Mouse (Mus musculus): ENCODE data around the gene Cyp4f13. TPM values are rescaled to one million over a fixed set of nuclear protein-coding genes. Genes with fewer than 3 reads are reported as not detected.

Cyp4f13 gene
- polyA plus RNA-seq, 1 experiment from 2014 or later = 4.7 TPM

DNA sequence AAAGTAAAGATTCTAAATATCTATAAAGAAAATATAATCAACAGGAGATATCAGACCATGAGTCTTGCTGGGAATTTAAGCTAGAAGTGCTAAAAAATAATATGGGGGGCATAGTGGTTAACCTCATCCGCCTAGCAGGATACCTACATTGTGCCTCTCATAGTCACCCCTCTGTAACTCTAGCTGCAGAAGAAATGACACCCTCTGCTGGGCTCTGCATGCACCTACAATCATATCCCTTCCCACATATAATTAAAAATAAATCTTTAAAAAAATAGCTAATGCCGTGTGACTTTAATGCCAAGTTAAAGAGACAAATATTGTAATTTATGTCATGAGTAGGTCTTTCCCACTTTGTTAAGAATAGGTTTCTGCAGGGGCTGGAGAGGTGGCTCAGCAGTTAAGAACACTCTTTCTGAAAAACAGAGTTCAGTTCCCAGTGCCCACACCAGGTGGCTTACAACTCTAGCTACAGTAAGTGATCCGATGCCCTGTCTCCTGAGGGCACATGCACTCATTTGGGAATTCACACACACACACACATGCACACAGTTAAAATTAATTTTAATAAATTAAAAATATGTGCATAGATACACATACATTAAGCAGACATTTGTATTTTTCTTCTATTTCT lies 2.7 kb downstream of the Cyp4f13 start:
- no peak for ATAC-seq (ENCODE audit: low FRiP score, low read depth)
- no peaks in the 10 kb centered on the region for H3K36me3 ChIP-seq
- no peak overlapping the region for H3K9ac ChIP-seq
- no peaks in the 10 kb centered on the region for H3K4me1 ChIP-seq
- H3K4me3 ChIP-seq = no peak overlapping the region
- no peak overlapping the region for H3K4me2 ChIP-seq (replicated peaks)
- WGBS = 68% methylated on average over 3 of the region's 3 CpGs
- H3K9me3 ChIP-seq = no peaks in the 10 kb centered on the region
- no peaks in the 10 kb centered on the region for H3K27me3 ChIP-seq (replicated peaks)
- H3K27ac ChIP-seq = no peak overlapping the region

DNA sequence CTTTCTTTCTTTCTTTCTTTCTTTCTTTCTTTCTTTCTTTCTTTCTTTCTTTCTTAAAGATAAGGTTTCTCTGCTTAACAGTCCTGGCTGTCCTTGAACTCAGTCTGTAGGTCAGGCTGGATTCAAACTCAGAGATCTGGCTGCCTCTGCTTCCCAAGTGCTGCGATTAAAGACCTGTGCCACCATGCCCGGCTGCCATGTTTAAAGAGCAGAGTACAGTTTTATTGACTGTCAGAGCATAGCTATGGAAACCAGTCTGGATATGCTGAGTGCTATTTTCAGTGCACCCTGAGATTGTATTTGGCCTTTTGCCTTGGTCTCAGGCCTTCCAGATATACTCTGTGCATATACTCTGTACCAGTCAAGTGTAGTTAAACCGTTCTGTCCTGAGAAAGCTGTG lies 3.5 kb downstream of the Cyp4f13 start:
- Histone ChIP-seq H3K27me3 (replicated peaks) (no peaks in the 10 kb centered on the region), H3K9me3 (no peaks in the 10 kb centered on the region), H3K9ac (no peak overlapping the region), H3K4me2 (replicated peaks) (no peak overlapping the region), H3K27ac (no peak overlapping the region), H3K36me3 (no peaks in the 10 kb centered on the region), H3K4me1 (no peaks in the 10 kb centered on the region), H3K4me3 (no peak overlapping the region)
- 93% methylated on average over 3 of the region's 3 CpGs for WGBS
- ATAC-seq (ENCODE audit: low FRiP score, low read depth) = no peak

DNA sequence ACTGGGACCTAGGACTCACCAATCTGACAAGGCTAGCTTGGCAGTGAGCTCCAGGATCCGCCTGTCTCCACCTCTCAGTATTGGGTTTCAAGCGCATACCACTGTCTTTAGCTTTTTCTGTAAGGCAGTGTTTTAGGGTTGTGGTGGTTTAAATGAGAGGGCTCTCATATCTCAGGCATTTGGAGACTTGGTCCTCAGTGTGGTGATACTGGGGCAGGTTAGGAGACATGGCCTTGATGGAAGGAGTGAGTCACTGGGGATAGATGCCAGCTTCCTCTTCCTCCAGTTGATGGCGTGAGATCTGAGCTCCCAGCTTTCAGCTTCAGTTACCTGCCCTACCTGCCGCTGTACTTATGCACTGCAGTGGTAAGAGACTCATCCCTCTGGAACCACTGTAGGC lies 7.4 kb downstream of the Cyp4f13 start:
- ATAC-seq (ENCODE audit: low FRiP score, low read depth) = no peak
- Histone ChIP-seq H3K4me2 (replicated peaks) (no peak overlapping the region), H3K4me1 (no peaks in the 10 kb centered on the region), H3K4me3 (no peak overlapping the region), H3K27ac (no peak overlapping the region), H3K36me3 (no peaks in the 10 kb centered on the region), H3K27me3 (replicated peaks) (no peaks in the 10 kb centered on the region), H3K9me3 (no peaks in the 10 kb centered on the region), H3K9ac (no peak overlapping the region)
- 85% methylated on average over 4 of the region's 4 CpGs for WGBS

DNA sequence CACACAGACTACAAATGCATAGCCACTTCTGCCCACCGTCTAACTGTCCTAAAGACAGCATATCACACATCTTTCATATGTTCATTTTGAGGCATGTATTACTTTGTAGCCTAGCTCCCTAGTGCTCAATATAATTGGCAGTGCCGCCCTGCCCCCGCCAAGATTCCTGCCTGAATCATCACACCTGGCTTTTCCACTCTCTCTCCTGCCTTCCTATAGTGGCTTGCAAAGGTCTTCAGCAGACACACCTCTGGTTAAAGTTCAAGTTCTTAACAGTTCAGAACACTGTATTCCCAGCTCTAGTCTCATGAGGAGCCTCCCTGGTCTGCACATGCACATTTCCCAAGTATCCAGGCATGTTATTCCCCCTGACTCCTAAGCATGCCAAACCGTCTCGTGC lies 19.4 kb downstream of the Cyp4f13 start:
- H3K4me1 ChIP-seq = 0 out of 2 replicates have a peak, but pooled peaks cover 2% of the 10 kb centered on the region
- no peak overlapping the region for H3K4me3 ChIP-seq
- H3K4me2 ChIP-seq (replicated peaks) = no peak overlapping the region
- H3K27me3 ChIP-seq (replicated peaks) = no peaks in the 10 kb centered on the region
- 79% methylated on average over 5 of the region's 5 CpGs for WGBS
- no peak overlapping the region for H3K9ac ChIP-seq
- H3K36me3 ChIP-seq = no peaks in the 10 kb centered on the region
- H3K9me3 ChIP-seq = no peaks in the 10 kb centered on the region
- no peak overlapping the region for H3K27ac ChIP-seq
- ATAC-seq (ENCODE audit: low FRiP score, low read depth) = no peak

DNA sequence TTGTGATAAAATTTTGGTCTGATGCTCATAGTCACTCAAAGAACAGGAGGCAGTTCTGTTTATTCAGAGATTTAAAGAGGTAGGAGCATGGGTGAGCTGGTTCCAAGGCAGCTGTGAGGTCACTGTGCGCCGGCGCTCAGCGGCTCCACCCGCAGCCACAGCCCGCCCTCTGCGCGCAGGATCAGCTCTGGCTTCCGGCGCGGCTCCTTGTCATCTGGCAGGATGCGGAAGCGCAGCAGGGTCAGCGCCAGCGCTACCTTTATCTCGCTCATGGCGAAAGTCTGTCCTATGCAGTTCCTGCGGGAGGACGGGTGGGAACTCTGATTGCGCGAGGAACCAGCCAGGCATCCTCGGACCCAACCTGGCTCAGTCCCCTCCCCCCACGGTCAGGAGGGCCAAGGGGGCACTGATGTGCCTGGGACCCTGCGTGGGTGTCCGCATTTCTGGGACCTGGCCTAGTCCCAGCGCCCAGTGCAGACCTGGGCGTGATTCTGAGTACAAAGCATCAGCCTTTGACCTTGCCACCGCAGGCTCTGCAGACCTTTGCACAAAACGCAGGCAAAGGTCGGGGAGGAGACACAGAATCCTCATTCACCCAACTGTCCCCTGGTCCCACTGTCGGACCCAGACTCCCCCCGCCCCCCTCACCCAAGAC lies 22.4 kb downstream of the Cyp4f13 start:
- 17% methylated on average over 32 of the region's 32 CpGs for WGBS
- peak overlapping the region; percentile 71 for H3K4me2 ChIP-seq (replicated peaks)
- no peaks in the 10 kb centered on the region for H3K27me3 ChIP-seq (replicated peaks)
- 0 out of 2 replicates have a peak, but pooled peaks cover 2% of the 10 kb centered on the region for H3K4me1 ChIP-seq
- no peak overlapping the region for H3K27ac ChIP-seq
- no peaks in the 10 kb centered on the region; the same call in 1 of the 2 replicates for H3K9me3 ChIP-seq
- H3K36me3 ChIP-seq = no peaks in the 10 kb centered on the region
- peak overlapping the region; percentile 44 for H3K4me3 ChIP-seq
- H3K9ac ChIP-seq = peak overlapping the region; percentile 69
- ATAC-seq (ENCODE audit: low FRiP score, low read depth) = peak; percentile 92

DNA sequence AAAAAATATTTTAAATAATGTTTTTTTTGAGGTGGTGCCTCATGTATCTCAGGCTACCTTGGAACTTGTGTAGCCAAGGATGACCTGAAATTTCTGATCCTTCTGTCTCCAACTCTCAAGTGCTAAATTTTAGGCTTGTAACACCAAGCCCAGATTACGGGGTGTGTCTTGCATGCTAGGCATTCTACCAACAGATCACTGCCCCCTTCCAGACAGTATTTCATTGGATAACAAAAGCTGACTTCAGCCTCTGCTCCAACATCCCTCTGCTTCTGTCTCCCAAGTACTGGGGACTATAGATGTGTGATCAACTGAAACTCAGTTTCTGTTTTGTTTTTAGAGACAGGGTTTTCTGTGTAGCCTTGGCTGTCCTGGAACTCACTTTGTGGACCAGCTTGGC lies 23.5 kb downstream of the Cyp4f13 start:
- Histone ChIP-seq H3K9ac (no peak overlapping the region), H3K27me3 (replicated peaks) (no peaks in the 10 kb centered on the region), H3K4me3 (no peak overlapping the region), H3K4me1 (0 out of 2 replicates have a peak, but pooled peaks cover 2% of the 10 kb centered on the region), H3K27ac (no peak overlapping the region), H3K36me3 (no peaks in the 10 kb centered on the region), H3K9me3 (no peaks in the 10 kb centered on the region; the same call in 1 of the 2 replicates), H3K4me2 (replicated peaks) (no peak overlapping the region)
- 91% methylated on average over 1 of the region's 1 CpGs for WGBS
- no peak for ATAC-seq (ENCODE audit: low FRiP score, low read depth)

DNA sequence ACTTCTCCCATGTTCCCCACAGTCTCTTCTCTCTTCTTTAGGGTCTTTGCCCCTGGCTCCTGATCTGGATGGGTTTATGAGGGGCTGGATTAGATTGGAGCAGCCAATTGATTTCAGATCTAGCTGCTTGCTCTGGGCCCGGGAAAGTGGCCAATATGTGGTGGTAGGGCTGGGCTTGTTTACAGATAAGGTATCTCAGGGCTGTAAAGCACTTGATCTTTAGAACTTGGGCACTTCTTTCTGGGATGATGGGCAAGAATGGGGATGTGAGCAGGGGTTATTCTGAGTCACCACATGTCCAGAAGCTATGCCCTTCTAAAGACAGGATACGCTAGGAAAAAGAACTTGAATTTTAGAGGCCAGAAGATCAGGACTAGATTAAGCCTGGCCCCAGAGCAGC lies 28.1 kb downstream of the Cyp4f13 start:
- Histone ChIP-seq H3K36me3 (no peaks in the 10 kb centered on the region), H3K4me2 (replicated peaks) (no peak overlapping the region), H3K4me3 (no peak overlapping the region), H3K27ac (no peak overlapping the region), H3K4me1 (no peaks in the 10 kb centered on the region), H3K9me3 (no peaks in the 10 kb centered on the region; the same call in 1 of the 2 replicates), H3K9ac (no peak overlapping the region), H3K27me3 (replicated peaks) (no peaks in the 10 kb centered on the region)
- no peak for ATAC-seq (ENCODE audit: low FRiP score, low read depth)
- 85% methylated on average over 2 of the region's 2 CpGs for WGBS

DNA sequence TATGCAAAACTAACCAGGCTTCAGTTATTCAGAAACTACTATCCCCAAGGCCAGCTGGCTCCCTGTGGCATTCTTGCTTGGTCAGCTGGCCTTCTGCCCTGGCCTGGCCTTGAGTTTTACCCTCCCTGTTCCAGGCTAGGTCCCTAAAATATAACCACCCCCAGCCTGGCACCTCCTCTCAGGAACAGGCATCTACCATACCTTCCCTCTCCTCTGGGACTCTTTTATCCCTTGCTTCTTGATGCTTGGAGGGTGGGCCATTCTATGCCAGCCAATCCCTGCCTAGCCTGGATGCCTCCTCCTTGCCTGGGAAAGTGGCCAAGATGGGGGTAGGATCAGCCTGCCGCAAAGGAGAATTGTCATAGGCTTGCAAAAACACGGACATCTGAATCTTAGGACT lies 30.1 kb downstream of the Cyp4f13 start, which contains the start of gene Cyp4f14:
Cyp4f14 (minus strand) TSS at position 212 of the 400 bp plus-strand sequence.
- Histone ChIP-seq H3K27ac (no peak within 1 kb of the TSS), H3K9me3 (no peaks in the 10 kb centered on the region; the same call in 1 of the 2 replicates), H3K36me3 (no peaks in the 10 kb centered on the region), H3K27me3 (replicated peaks) (no peaks in the 10 kb centered on the region), H3K9ac (no peak within 1 kb of the TSS), H3K4me2 (replicated peaks) (no peak within 1 kb of the TSS), H3K4me3 (no peak within 1 kb of the TSS), H3K4me1 (no peaks in the 10 kb centered on the region)
- 77% methylated on average over 2 of the region's 2 CpGs for WGBS
- ATAC-seq (ENCODE audit: low FRiP score, low read depth) = no peak

DNA sequence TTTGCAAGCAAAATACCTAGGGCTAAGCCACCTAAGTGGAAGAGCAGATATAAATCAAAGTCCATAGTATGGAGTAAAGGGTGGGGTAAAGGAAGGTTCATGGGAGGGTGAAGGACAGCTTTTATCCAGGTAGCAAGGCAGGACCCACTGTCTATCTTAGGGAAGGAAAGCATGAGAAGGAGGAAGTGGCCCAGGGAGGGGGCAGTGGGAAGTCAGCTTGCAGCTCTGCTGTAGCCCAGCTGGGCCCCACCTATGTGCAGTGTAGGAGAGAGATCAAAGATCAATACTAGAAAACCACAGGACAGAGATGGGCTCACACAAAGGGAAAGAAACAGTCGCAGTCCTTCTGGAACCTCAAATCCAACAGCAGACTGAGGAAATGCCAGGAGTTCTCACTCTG lies 31.1 kb downstream of the Cyp4f13 start:
- WGBS = 65% methylated on average over 1 of the region's 1 CpGs
- H3K36me3 ChIP-seq = no peaks in the 10 kb centered on the region

DNA sequence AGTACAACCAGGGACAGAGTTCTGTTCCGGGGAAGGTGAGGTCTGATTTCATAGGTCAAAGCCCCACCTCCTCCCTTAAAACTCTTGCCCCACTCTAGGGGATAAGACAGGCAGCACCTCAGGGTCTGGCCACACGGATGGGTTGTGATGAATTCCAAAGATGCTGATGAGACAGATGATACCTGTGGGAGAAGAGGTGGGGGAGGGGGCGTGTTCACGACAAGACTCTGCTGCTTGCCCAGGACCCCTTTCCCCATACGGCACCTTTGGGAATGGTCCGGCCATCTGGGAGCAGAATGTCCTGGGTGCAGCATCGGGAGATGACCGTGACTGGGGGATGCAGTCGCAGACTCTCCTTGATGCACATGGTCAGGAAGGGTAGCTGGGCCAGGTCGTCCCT lies 41.0 kb downstream of the Cyp4f13 start:
- 77% methylated on average over 10 of the region's 10 CpGs for WGBS
- ATAC-seq (ENCODE audit: low FRiP score, low read depth) = no peak

More for the DNA sequence above, 31.1 kb downstream of the Cyp4f13 start:
- no peak overlapping the region for H3K9ac ChIP-seq
- no peaks in the 10 kb centered on the region; the same call in 1 of the 2 replicates for H3K9me3 ChIP-seq
- ATAC-seq (ENCODE audit: low FRiP score, low read depth) = no peak
- H3K4me1 ChIP-seq = no peaks in the 10 kb centered on the region
- no peak overlapping the region for H3K4me3 ChIP-seq
- H3K27ac ChIP-seq = no peak overlapping the region
- no peaks in the 10 kb centered on the region for H3K27me3 ChIP-seq (replicated peaks)
- H3K4me2 ChIP-seq (replicated peaks) = no peak overlapping the region

DNA sequence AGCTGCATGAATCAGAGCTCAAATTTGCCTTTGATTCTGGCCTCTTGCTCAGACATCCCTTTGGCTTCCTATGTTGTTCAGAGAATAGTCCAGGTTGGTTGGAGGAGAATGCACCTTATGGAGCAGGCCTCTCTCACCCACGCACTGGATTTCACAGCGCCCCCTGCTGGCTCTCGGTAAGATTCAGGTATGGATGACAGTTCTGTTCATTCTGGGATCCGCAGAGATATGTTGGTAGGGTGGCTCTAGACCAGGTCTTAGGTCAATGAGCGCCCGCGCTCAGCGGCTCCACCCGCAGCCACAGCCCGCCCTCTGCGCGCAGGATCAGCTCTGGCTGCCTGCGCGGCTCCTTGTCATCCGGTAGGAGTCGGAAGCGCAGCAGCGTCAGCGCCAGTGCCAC lies 42.0 kb downstream of the Cyp4f13 start:
- Histone ChIP-seq H3K4me3 (no peak overlapping the region), H3K27me3 (replicated peaks) (peaks cover 6% of the 10 kb centered on the region; the same call in 1 of the 2 replicates), H3K27ac (no peak overlapping the region), H3K4me1 (no peaks in the 10 kb centered on the region), H3K9me3 (no peaks in the 10 kb centered on the region), H3K4me2 (replicated peaks) (peak overlapping the region; percentile 46), H3K36me3 (no peaks in the 10 kb centered on the region), H3K9ac (no peak overlapping the region)
- 13% methylated on average over 19 of the region's 19 CpGs for WGBS
- ATAC-seq (ENCODE audit: low FRiP score, low read depth) = no peak

More for the DNA sequence above, 41.0 kb downstream of the Cyp4f13 start:
- Histone ChIP-seq H3K4me3 (no peak overlapping the region), H3K27ac (no peak overlapping the region), H3K4me1 (no peaks in the 10 kb centered on the region), H3K36me3 (no peaks in the 10 kb centered on the region), H3K9me3 (no peaks in the 10 kb centered on the region), H3K9ac (no peak overlapping the region), H3K4me2 (replicated peaks) (no peak overlapping the region), H3K27me3 (replicated peaks) (peaks cover 6% of the 10 kb centered on the region; the same call in 1 of the 2 replicates)

DNA sequence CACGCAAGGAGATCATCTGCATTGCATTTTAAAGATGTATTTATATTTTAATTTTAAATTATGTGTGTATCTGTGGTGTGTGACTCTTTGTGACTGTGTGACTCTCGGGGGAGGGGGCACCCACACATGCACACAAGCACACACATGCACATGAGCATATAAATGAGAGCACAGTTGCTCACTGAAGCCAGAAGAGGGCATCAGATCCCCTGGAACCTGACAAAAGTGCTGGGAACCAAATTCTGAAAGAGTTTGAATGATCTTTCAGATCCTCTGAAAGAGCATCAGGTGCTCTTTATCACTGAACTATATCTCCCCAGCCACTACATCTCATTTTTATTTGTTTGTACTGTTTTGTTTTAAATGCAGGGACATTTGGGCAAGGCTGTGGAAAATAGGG lies 42.8 kb downstream of the Cyp4f13 start:
- 68% methylated on average over 2 of the region's 2 CpGs for WGBS

More for the DNA sequence above, 42.8 kb downstream of the Cyp4f13 start:
- Histone ChIP-seq H3K4me2 (replicated peaks) (no peak overlapping the region), H3K27me3 (replicated peaks) (peaks cover 6% of the 10 kb centered on the region; the same call in 1 of the 2 replicates), H3K4me3 (no peak overlapping the region), H3K4me1 (no peaks in the 10 kb centered on the region), H3K27ac (no peak overlapping the region), H3K9ac (no peak overlapping the region), H3K9me3 (no peaks in the 10 kb centered on the region), H3K36me3 (no peaks in the 10 kb centered on the region)
- ATAC-seq (ENCODE audit: low FRiP score, low read depth) = no peak
